Mouse (Mus musculus) layer of hippocampus, adult 9-10 months (tissue): ENCODE results near the gene Epop.

Experiments
- DNase-seq: peaks from one replicate; pipeline ENCODE4 v3.0.0; 2022; ENCODE audit warnings: low spot score

Epop gene

GRCm38 (mm10) chr11:97629576-97629975 lies at the start of gene Epop:
Gene Epop, minus strand, starts transcription at chr11:97629702.
- DNase-seq = no peak

GRCm38 (mm10) chr11:97678301-97678700 lies 48.8 kb upstream of the Epop start:
- DNase-seq = no peak

- no peak for DNase-seq
Measured at GRCm38 (mm10) chr11:97677842-97678241, 48.3 kb upstream of the Epop start.

GRCm38 (mm10) chr11:97677381-97677780 lies 47.9 kb upstream of the Epop start:
- DNase-seq = no peak

- DNase-seq = no peak
Measured at GRCm38 (mm10) chr11:97676050-97676754, 46.7 kb upstream of the Epop start.

- DNase-seq = no peak
Measured at GRCm38 (mm10) chr11:97673148-97673547, 43.6 kb upstream of the Epop start.

- DNase-seq = no peak
Measured at GRCm38 (mm10) chr11:97671177-97671527, 41.6 kb upstream of the Epop start.

- no peak for DNase-seq
Measured at GRCm38 (mm10) chr11:97670234-97671176, 41.0 kb upstream of the Epop start.

GRCm38 (mm10) chr11:97669829-97670228 lies 40.3 kb upstream of the Epop start:
- no peak for DNase-seq

GRCm38 (mm10) chr11:97669268-97669667 lies 39.8 kb upstream of the Epop start:
- no peak for DNase-seq

GRCm38 (mm10) chr11:97668160-97668559 lies 38.7 kb upstream of the Epop start:
- no peak for DNase-seq

- DNase-seq = no peak
Measured at GRCm38 (mm10) chr11:97666794-97667193, 37.3 kb upstream of the Epop start.

- no peak for DNase-seq
Measured at GRCm38 (mm10) chr11:97666221-97666620, 36.7 kb upstream of the Epop start.

- no peak for DNase-seq
Measured at GRCm38 (mm10) chr11:97665431-97665830, 35.9 kb upstream of the Epop start.

- no peak for DNase-seq
Measured at GRCm38 (mm10) chr11:97664771-97665240, 35.3 kb upstream of the Epop start.

GRCm38 (mm10) chr11:97664339-97664665 lies 34.8 kb upstream of the Epop start:
- DNase-seq = no peak

- no peak for DNase-seq
Measured at GRCm38 (mm10) chr11:97663528-97664338, 34.2 kb upstream of the Epop start.

GRCm38 (mm10) chr11:97662893-97663527 lies 33.5 kb upstream of the Epop start, which contains the start of gene Mllt6:
Gene Mllt6, plus strand, starts transcription at chr11:97663414.
- no peak for DNase-seq

- no peak for DNase-seq
Measured at GRCm38 (mm10) chr11:97662207-97662892, 32.8 kb upstream of the Epop start.

GRCm38 (mm10) chr11:97661648-97662133 lies 32.2 kb upstream of the Epop start:
- no peak for DNase-seq
